Mouse (Mus musculus) adipocyte (in vitro differentiated cells): ENCODE data around the gene Hist1h2bn.

Source experiments
- DNase-seq: peaks from one replicate; pipeline ENCODE4 v3.0.0-alpha.2; 2016; ENCODE audit warnings: low spot score

The Hist1h2bn gene

DNA sequence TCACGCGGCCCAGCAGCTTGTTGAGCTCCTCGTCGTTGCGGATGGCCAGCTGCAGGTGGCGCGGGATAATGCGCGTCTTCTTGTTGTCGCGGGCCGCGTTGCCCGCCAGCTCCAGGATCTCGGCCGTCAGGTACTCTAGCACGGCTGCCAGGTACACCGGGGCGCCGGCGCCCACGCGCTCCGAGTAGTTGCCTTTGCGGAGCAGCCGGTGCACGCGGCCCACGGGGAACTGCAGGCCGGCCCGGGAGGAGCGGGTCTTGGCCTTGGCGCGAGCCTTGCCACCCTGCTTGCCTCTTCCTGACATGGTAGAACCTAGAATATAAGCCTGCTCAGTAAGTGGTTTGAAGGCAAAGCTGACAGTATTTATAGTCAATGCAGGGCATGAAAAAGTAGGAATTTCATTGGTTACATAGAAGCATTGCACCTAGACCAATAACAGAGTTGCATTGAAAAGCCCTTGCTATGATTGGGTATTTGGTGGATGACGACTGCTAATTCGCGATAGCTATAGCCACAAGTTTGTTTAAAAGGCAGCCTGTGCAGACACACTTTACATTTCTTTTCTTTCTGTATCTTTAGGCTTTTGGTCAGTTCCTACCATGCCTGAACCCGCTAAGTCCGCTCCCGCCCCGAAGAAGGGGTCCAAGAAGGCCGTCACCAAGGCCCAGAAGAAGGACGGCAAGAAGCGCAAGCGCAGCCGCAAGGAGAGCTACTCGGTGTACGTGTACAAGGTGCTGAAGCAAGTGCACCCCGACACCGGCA, at the start of gene Hist1h2bn, which contains the start of gene Hist1h2ak:
Gene Hist1h2bn, plus strand, starts transcription at position 600 of the 762 bp plus-strand sequence.
Gene Hist1h2ak, minus strand, starts transcription at position 304 of the 762 bp plus-strand sequence.
- peak; percentile 89 for DNase-seq

DNA sequence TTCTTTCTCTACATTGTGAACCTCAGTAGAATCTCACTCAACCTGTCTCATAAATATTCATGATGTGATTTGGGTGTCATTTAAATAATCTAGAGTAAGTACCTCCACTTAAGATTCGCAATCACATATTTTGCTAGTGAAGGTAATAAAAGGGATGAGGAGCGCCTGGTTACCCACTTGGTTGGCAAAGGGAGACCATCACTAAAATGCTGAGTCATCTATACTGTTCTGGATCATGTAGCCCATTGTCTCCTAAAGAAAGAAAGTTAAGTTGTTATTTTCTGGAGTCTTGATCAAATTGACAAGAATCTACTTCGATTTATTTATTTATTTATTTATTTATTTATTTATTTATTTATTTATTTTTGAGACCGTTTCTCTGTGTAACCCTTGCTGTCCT, 47.3 kb upstream of the Hist1h2bn start:
- no peak for DNase-seq

- peak; percentile 91 for DNase-seq
Measured at GRCm38 (mm10) chr13:21710031-21710711, 43.8 kb upstream of the Hist1h2bn start.

DNA sequence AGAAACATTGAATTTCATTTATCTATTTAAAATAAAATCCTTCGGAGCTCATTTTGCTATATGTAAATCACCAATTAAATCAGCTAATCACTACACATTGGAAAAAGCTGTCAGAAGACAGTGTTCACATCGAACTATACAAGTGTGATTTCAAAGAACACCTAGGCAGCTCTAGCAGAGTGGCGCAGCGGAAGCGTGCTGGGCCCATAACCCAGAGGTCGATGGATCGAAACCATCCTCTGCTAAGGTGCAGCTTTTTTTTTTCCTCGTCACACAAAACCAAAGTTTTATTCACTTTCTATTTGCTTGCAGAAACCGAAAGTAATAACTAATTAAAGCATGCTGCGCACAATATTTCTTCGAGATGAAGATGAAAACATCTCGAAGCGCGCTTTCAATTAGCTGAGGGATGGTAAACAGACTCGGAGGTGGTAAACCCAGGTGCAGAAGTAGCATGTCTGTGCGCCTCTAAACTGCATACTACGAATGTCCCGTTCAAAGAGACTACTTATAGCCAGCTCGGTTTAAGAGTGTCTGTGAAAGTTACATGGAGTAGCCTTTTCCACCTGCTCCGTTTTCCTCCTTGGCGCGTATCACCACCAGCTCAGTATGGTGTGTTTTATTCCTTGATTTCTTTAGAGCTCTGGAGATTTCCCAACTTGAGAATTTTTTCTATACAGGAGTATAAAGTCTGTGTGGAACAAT, 43.0 kb upstream of the Hist1h2bn start:
- peak; percentile 80 for DNase-seq

DNA sequence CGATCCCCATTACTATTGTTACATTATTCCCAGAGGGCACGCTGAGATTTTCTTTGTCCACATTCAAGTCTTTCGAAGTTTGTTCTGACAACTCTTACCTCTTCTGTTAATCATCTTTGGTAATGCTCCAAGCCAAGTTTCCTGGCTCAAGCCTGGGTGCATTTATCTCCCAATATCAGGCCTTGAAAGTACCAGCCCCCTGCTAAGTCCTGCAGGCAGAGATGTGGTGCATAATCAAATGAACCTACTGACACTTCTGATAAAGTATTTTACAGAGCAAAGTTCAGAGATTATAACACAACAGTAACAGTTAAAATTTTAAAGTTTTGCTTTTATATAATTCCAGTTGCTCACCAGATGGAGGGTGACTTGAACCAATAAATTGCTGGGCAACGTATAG, 42.2 kb upstream of the Hist1h2bn start:
- DNase-seq = no peak

- DNase-seq = peak; percentile 78
Measured at GRCm38 (mm10) chr13:21714725-21715124, 39.2 kb upstream of the Hist1h2bn start.

DNA sequence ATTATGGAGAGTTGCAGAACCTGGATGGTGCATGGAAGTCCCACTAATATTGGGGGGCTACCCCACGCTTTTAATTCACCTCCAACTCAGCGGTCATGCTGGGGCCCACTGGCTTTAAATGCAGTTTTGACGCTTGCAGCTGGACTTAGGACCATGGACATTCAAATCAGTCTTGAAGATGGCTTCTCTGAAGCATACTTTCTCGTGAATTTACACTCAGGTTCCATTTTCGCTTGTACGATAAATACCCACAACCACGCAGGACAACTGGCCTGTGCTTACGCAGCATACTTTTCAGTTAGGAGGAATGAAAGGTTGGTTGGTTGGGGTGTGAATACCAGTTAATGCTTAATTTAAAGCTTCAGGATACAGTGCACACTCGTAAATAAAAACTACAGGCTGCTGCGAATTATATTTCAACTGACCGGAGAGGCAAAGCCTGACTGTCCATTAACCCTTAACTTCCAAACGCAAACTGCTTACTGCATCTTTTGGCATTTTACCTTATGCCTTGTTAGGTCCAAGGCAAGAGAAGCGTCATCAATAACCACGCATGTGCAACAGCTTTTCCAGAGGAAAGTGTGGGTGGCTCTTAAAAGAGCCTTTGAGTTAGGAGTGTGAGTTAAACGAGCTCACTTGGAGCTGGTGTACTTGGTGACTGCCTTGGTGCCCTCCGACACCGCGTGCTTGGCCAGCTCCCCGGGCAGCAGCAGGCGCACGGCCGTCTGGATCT, 38.6 kb upstream of the Hist1h2bn start:
- peak; percentile 37 for DNase-seq

DNA sequence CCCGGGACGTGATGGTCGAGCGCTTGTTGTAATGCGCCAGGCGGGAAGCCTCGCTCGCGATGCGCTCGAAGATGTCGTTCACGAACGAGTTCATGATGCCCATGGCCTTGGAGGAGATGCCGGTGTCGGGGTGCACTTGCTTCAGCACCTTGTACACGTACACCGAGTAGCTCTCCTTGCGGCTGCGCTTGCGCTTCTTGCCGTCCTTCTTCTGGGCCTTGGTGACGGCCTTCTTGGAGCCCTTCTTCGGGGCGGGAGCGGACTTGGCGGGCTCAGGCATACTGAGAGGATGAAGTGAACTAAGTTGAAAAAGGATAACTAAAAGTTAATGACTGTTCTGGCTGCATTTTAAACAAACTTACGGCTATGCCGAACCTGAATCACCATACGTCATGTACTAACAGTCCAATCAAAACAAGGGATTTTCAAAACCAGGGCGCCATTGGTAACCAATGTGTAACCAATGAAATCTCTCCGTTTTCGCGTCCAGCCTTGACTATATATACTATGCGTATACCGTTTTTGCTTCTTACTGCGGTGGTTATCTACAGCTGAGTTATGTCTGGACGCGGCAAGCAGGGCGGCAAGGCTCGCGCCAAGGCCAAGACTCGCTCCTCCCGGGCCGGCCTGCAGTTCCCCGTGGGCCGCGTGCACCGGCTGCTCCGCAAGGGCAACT, 37.9 kb upstream of the Hist1h2bn start, which contains the start of the genes Hist1h2bl and Hist1h2ai:
Gene Hist1h2bl, minus strand, starts transcription at position 280 of the 676 bp plus-strand sequence.
Gene Hist1h2ai, plus strand, starts transcription at position 559 of the 676 bp plus-strand sequence.
- peak; percentile 92 for DNase-seq

- DNase-seq = peak; percentile 40
Measured at GRCm38 (mm10) chr13:21716540-21717391, 37.2 kb upstream of the Hist1h2bn start.

GRCm38 (mm10) chr13:21717397-21718357, 36.2 kb upstream of the Hist1h2bn start, which contains the start of gene Hist1h3h:
Gene Hist1h3h (plus strand): TSS chr13:21717659.
- peak; percentile 91 for DNase-seq

GRCm38 (mm10) chr13:21718381-21719080, 35.4 kb upstream of the Hist1h2bn start:
- DNase-seq = no peak

GRCm38 (mm10) chr13:21721107-21721756, 32.7 kb upstream of the Hist1h2bn start:
- DNase-seq = peak; percentile 25

GRCm38 (mm10) chr13:21721757-21722372, 32.1 kb upstream of the Hist1h2bn start, which contains the start of gene Hist1h2bm:
Gene Hist1h2bm (plus strand): TSS chr13:21722044.
- peak; percentile 89 for DNase-seq

GRCm38 (mm10) chr13:21722373-21722925, 31.5 kb upstream of the Hist1h2bn start:
- DNase-seq = peak; percentile 55

GRCm38 (mm10) chr13:21722993-21723836, 30.7 kb upstream of the Hist1h2bn start:
- DNase-seq = no peak
